Mouse (Mus musculus): ENCODE measurements around the gene Qrfpr. TPM values are rescaled to one million over a fixed set of nuclear protein-coding genes. Genes with fewer than 3 reads are reported as not detected.

Gene Qrfpr
- polyA plus RNA-seq, 1 experiment from 2014 or later, result 2.2 TPM

DNA sequence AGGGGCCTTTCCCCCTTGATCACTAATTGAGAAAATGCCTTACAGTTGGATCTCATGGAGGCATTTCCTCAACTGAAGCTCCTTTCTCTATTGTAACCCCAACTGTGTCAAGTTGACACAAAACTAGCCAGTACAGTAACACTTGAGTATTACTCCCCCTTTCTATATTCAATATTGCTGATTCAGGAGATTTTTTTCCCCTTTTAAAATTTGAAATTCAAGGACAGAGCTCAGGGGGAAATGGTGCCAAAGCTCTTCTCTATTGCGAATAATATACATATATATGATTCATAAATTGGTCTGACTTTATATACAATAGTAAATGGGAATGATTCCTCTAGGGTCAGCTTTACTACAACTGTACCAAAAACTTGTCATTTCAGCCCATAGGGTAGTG, 71.6 kb downstream of the Qrfpr start:
- H3K4me1 ChIP-seq, result peaks cover 29% of the 10 kb centered on the region
- H3K36me3 ChIP-seq, result no peaks in the 10 kb centered on the region
- ATAC-seq (ENCODE audit: low FRiP score), result no peak
- H3K4me2 ChIP-seq, result peak overlapping the region; percentile 68
- no peaks in the 10 kb centered on the region for H3K27me3 ChIP-seq (replicated peaks)
- no peak overlapping the region for H3K9ac ChIP-seq (replicated peaks)
- H3K9me3 ChIP-seq (replicated peaks), result no peaks in the 10 kb centered on the region
- 4% methylated on average over 1 of the region's 1 CpGs for WGBS
- H3K4me3 ChIP-seq (replicated peaks), result peak overlapping the region; percentile 90
- peak overlapping the region; percentile 93; the same call in 1 of the 2 replicates for H3K27ac ChIP-seq (replicated peaks)

DNA sequence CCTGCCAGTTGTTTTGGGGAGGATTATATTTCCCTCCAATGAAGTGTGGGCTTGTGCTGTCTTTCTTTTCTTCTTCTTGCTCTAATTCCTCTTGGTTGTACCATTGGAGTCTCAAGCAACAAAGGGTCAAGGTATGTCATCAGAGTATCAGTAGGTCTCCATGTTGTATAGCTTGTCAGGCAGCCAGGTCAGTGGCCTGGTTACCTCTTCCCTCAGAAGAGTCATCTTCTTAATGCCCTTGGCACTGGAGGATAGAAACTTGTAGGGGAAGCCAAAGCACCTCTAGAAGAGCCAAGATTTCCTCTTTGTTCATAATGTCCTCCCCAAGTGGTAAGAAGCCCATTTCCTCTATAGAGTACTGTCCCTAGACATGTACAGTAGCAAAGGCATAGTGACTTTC, 83.1 kb downstream of the Qrfpr start:
- 0 out of 2 replicates have a peak, but pooled peaks cover 3% of the 10 kb centered on the region for H3K9me3 ChIP-seq (replicated peaks)
- H3K4me1 ChIP-seq, result no peaks in the 10 kb centered on the region
- H3K27me3 ChIP-seq (replicated peaks), result no peaks in the 10 kb centered on the region
- no peak overlapping the region for H3K4me2 ChIP-seq
- H3K27ac ChIP-seq (replicated peaks), result no peak overlapping the region
- no peak for ATAC-seq (ENCODE audit: low FRiP score)
- no peak overlapping the region for H3K9ac ChIP-seq (replicated peaks)
- H3K4me3 ChIP-seq (replicated peaks), result no peak overlapping the region
- H3K36me3 ChIP-seq, result no peaks in the 10 kb centered on the region

DNA sequence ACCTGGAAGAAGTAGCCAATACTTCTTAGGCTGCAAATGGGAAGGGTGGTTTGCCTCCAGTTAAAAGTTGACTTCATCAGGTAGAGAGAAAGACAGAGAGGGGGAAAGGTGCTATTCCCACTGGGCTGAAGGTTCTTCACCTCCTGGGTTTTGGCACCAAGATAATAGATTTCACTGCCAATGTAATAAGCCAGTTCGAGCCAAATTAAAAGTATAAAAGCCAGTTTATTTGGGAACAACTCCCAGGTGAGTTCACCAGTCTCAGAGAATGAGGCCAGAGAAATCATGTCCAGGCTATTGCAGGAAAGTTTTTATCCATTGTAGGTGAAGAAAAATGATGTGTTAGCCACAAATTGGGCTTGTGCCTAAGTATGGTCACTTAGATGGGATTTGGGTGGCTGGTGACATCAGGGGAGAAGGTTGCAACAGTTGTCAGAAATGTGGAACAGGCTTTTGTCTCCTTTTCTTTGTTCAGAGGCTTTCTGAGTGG, 83.9 kb downstream of the Qrfpr start:
- H3K4me2 ChIP-seq, result no peak overlapping the region
- ATAC-seq (ENCODE audit: low FRiP score), result no peak
- WGBS, result 81% methylated on average over 1 of the region's 1 CpGs
- H3K36me3 ChIP-seq, result no peaks in the 10 kb centered on the region
- no peaks in the 10 kb centered on the region for H3K27me3 ChIP-seq (replicated peaks)
- H3K27ac ChIP-seq (replicated peaks), result no peak overlapping the region
- 0 out of 2 replicates have a peak, but pooled peaks cover 3% of the 10 kb centered on the region for H3K9me3 ChIP-seq (replicated peaks)
- H3K4me3 ChIP-seq (replicated peaks), result no peak overlapping the region
- no peaks in the 10 kb centered on the region for H3K4me1 ChIP-seq
- no peak overlapping the region for H3K9ac ChIP-seq (replicated peaks)

DNA sequence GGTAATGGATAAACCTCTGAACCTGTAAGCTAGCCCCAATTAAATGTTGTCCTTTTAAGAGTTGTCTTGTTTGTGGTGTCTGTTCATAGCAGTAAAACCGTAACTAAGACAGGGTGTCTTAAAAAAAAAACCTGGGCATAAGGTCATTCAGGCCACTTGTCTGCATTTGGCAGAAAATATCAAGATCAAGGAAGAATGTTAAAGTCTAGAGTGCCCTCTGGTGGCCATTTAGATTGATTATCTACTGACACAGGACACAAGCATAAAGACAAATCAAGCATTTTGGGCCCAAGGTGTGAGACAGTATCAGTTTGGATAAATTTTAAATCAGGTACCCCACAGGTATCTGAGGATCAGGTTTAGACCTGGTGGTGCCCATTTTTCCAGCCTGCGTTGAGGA, 84.6 kb downstream of the Qrfpr start:
- Histone ChIP-seq H3K27me3 (replicated peaks) (no peaks in the 10 kb centered on the region), H3K9me3 (replicated peaks) (0 out of 2 replicates have a peak, but pooled peaks cover 3% of the 10 kb centered on the region), H3K4me1 (no peaks in the 10 kb centered on the region), H3K4me2 (no peak overlapping the region), H3K27ac (replicated peaks) (no peak overlapping the region), H3K4me3 (replicated peaks) (no peak overlapping the region), H3K9ac (replicated peaks) (no peak overlapping the region), H3K36me3 (no peaks in the 10 kb centered on the region)
- ATAC-seq (ENCODE audit: low FRiP score), result no peak
- 62% methylated on average over 2 of the region's 2 CpGs for WGBS

DNA sequence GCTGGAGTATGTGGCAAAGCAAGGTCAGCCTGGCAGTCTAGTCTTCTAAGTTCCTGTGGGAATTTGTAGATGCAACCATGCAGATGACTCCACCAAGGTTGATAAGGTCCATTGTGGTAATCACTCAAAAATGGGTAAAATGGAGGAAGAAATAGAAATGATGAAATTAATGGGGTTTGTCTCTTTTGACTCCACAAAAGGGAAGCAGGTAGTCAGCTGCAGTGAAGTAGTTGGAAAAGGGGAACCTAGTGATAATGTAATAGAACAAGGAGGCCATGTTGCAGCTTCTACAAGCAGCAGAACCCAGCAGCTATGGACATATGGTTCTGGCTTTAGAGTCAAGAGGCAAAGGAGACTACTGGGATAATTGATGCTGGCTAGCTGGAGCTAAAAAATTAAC, 86.0 kb downstream of the Qrfpr start:
- Histone ChIP-seq H3K9me3 (replicated peaks) (0 out of 2 replicates have a peak, but pooled peaks cover 2% of the 10 kb centered on the region), H3K27me3 (replicated peaks) (no peaks in the 10 kb centered on the region), H3K4me1 (no peaks in the 10 kb centered on the region), H3K36me3 (no peaks in the 10 kb centered on the region), H3K4me2 (no peak overlapping the region), H3K9ac (replicated peaks) (no peak overlapping the region), H3K27ac (replicated peaks) (no peak overlapping the region), H3K4me3 (replicated peaks) (no peak overlapping the region)
- ATAC-seq (ENCODE audit: low FRiP score), result no peak

Other genes starting within 250 kb of the Qrfpr start
- gene Mccc1, start 221.6 kb downstream of the Qrfpr start, polyA plus RNA-seq (2015; fragmentation: Nextera tagmentation; extraction: Ambion mirVana), result 29.0 and 36.0 TPM in 2 replicates
- not detected in 2 replicates for gene Ccdc144b, start 168.8 kb downstream of the Qrfpr start, polyA plus RNA-seq (2015; fragmentation: Nextera tagmentation; extraction: Ambion mirVana)
- gene Acad9, start 156.3 kb downstream of the Qrfpr start, polyA plus RNA-seq (2015; fragmentation: Nextera tagmentation; extraction: Ambion mirVana), result 85.2 and 94.4 TPM in 2 replicates
- gene D3Ertd254e, start 71.3 kb downstream of the Qrfpr start, polyA plus RNA-seq (2015; fragmentation: Nextera tagmentation; extraction: Ambion mirVana), result 14.8 and 18.1 TPM in 2 replicates

Data from neural tube, embryonic 15.5 days (tissue).